Mouse (Mus musculus) cerebellum, adult 18-20 months (tissue): ENCODE data around the gene Wdr17.
A peak's percentile ranks its signal among the peaks of the same experiment; 100 is the strongest.

ENCODE experiments used
- DNase-seq, 2 experiments: peaks; one replicate each; pipeline ENCODE4 v3.0.0; 2021

Gene Wdr17

DNA sequence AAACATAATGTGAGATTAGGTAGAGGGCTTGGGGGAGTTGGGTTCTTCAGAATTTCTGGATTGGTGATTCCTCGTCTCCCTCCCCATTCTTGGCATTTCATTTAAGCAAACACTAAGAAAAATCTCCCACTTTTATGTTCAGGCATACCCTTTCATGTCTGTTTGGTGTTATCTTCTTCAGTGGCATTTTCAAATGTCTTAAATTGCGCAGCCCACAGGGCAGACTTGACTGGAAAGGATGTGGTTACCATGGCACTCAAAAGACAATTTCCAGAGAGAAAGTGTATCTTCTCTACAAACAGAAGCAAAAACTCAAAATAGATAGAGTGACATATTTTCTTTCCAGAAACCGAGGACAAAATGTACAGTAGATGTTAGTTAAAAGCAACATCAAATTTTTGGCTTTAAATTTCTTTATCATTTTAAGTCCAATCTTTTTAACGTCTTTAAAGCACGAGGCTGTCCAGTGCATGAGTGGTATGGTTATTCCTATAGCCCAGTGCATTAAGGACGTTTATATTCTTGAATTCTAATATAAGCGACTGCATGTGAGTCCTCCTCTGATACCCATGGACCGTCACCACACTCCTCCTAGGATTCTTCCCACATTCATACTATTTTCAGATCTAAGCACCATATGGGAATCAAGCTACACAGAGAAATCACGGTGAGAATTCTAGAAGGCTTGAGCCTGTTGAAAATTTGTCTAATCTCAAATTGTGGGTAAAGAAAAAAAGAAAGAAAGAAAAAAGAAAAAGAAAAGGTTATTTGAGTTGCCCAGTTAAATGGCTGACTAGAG is at the start of gene Wdr17:
Wdr17 (minus strand) TSS at position 198 of the 799 bp plus-strand sequence.
- DNase-seq, result no peak

DNA sequence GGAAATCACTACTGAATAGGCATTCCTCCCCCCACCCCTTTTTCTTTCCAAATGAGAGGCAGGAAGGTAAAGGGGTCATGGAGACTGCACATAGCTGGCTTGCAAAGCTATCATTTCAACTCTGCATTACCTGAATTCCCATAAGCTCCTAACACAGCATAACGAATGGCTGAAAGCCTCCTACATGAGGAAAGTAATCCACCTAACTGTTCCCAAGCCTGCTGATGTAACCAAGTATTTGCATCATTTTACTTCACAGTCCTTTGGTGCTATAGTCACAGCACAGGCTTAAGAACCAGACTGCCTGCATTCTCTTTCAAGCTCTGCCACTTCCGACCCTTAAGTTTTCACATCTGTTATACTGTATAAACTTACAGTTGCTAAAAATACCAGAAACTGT is 45.3 kb upstream of the Wdr17 start:
- DNase-seq, result no peak

GRCm38 (mm10) chr8:54924936-54925335 is 38.0 kb upstream of the Wdr17 start:
- DNase-seq, result no peak

- DNase-seq, result peak; percentile 7 to 11
These were observed 35.3 kb upstream of the Wdr17 start for GRCm38 (mm10) chr8:54922160-54922855.

DNA sequence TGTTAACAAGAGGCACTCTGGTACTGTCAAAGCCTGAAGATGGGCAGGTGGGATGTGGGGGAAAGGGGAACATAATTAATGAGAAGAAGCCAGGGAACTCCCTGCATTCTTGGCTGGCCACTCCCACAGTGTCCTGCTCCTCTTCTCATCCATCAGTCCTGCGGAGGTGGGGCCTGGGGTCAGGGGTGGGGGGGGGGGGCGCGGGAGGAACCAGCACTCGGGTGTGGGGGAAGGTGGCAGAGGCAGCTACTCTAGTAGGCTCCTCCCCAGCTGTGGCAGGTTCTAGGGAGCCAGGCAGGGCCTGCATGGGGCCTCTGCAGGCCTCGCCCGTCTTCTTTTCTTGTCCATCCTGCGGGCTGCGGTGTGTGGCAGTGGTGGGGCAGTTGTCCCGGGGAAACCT is 30.7 kb upstream of the Wdr17 start:
- DNase-seq, result no peak

- no peak for DNase-seq
These were observed 25.9 kb upstream of the Wdr17 start for GRCm38 (mm10) chr8:54912891-54913290.

- no peak for DNase-seq
These were observed 12.5 kb upstream of the Wdr17 start for GRCm38 (mm10) chr8:54899444-54899843.

- DNase-seq, result no peak
These were observed 7.8 kb upstream of the Wdr17 start for GRCm38 (mm10) chr8:54894637-54895322.

- DNase-seq, result no peak
These were observed 7.2 kb upstream of the Wdr17 start for GRCm38 (mm10) chr8:54894180-54894579.

- no peak for DNase-seq
These were observed 424 bp downstream of the Wdr17 start for GRCm38 (mm10) chr8:54886560-54886959.

DNA sequence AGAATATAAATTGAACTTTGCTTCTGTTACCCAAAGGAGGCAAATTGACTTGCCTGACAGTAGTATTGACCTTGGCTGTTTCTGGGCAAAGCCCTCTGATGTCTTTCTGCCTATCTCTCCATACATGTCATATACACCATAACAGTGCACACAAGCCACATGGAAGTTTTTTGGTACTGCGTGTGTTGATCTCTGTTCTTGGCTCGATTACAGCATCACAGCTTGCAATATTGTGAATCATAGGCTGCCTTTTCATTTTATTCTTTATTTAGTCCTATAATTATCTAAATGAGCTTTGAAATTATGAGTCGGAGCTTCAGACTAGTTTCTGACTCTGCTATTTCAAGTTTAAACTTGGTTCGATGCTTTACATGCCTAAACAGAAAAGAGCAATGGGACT is 10.5 kb downstream of the Wdr17 start:
- no peak for DNase-seq

GRCm38 (mm10) chr8:54864761-54865064 is 22.3 kb downstream of the Wdr17 start:
- no peak for DNase-seq

DNA sequence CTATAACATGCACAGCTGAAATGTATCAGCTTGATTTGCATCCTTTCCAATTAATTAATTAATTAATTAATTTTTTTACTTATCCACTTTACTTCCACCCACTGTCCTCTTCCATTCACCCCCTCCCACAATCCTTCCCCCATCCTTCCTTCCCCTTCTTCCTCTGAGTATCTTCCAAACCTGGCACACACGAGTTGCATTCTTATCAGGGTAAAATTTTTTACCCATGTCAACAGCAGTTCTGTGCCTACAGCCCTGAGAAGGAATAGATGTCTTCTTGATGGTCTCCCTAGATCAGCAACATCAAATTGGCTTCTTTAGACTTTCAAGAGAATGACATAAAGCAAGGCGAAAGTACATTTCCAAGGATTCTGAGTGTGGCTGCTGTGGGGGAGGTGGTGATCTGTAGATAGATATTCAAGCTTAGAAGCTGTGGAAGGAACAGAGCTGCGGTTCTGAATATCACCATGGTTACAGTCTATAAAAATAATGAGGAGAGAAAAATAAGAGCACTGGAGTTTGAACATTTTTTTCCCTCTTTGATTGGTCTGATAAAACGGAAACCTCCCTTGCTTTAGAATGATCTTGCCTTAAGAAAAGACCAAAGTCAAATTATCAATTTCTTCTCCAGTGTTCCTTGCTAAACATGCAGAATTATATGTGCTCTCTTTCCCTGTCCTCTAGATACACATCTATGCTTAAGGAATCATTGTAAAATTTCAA is 22.8 kb downstream of the Wdr17 start:
- DNase-seq, result no peak

GRCm38 (mm10) chr8:54836029-54836959 is 50.7 kb downstream of the Wdr17 start:
- no peak for DNase-seq

- DNase-seq, result peak; percentile 5 to 6
These were observed 57.1 kb downstream of the Wdr17 start for GRCm38 (mm10) chr8:54829794-54830426.

DNA sequence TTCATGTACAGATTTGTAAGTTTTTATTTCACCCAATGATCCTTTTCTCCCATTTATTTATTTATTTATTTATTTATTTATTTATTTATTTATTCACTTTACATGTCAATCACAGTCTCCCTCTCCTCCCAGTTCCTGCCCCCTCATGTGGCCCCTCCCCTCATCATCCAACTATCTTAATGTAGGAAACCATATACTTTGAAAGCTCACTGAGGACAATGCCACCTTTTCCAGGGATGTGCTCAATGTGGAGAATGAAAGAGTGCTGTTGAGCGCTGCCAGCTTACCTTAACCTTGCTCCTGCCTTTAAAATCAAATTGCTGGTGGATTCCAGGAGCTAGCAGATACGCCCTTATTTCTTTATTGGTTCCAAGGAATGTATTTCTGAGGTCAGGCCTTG is 59.0 kb downstream of the Wdr17 start:
- DNase-seq, result no peak

DNA sequence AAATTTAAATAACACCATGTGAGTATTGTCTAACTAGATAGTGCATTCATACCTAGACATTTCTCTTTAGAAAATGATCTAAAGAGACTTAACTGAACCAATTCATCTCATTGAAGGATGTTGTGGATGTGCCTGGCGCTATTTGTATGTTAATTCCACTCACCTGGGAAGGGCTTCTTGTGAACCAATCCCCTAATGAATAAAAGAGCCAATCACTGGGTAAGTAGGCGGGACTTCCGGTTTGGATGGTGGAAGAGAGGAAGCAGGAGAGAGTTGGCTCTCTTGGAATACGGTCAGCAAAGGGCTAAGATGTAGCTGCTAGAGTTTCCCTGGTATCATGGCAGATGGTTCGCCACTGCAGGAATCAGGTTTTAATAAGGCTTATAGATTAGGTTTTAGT is 64.0 kb downstream of the Wdr17 start:
- DNase-seq, result no peak

DNA sequence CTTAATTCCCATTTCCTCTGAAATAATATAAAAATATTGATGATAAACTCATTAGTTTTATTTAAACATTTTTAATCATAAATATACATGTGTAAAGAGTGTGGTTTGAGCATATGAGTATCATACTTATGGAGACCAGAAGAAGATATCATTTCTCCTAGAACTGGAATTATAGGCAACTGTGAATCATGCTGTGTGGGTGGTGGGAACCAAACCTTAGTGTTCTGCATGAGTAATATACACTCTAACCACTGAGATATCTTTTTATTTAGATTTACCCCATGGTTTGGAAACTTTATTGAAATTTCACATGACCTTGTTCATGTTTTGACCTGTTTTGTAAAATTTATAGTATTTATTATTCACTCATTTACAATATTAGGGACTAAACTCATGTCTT is 68.3 kb downstream of the Wdr17 start:
- no peak for DNase-seq

- no peak for DNase-seq
These were observed 78.8 kb downstream of the Wdr17 start for GRCm38 (mm10) chr8:54808217-54808616.

DNA sequence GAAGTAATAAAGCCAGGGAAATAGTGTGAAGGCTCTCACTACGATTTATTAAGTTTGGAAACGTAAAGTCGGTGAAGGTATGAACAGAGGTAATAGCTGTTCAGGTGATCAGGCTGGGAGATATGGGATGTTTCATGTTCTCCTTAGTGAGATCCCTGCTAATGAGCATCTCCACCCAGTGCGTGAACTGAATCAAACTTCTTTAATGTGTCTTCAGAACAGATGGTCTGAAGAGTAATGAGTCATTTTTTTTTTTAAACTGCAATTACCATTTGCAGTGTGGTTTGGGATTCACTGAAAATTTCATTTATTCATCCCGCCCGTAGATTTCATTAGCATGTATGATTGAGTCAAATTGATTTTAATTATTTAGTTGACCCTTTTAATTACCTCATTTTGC is 80.8 kb downstream of the Wdr17 start:
- no peak for DNase-seq

GRCm38 (mm10) chr8:54792699-54793061 is 94.3 kb downstream of the Wdr17 start:
- no peak for DNase-seq
